Mouse (Mus musculus) CH12.LX (cell line): ENCODE data around the gene Chmp2a. TPM values are rescaled to one million over a fixed set of nuclear protein-coding genes. Genes with fewer than 3 reads are reported as not detected.

Source experiments
- DNase-seq: peaks from one replicate; pipeline ENCODE4 v3.0.0-alpha.2; 2013; ENCODE audit errors: extremely low read depth
- H3K27ac ChIP-seq: 2 replicates; pipeline ENCODE4 v1.5.1; 2012; ENCODE audit warnings: low read depth, mild to moderate bottlenecking, control low read depth, moderate library complexity; ENCODE audit not compliant: insufficient read depth
- H3K27me3 ChIP-seq: replicated peaks from 2 replicates; pipeline ENCODE3; 2012; ENCODE audit warnings: inconsistent platforms
- H3K36me3 ChIP-seq, 2 experiments: replicated peaks in 1 of 2; 2 replicates each; pipeline versions ENCODE3 to v1.6.1; 2012; ENCODE audit warnings: inconsistent platforms in 1 of 2, low read length in 1 of 2, mild to moderate bottlenecking in 1 of 2, mixed read lengths in 1 of 2, moderate library complexity in 1 of 2; ENCODE audit not compliant: control insufficient read depth in 1 of 2, insufficient read depth in 1 of 2
- H3K4me1 ChIP-seq, 2 experiments: 2 replicates each; pipeline ENCODE4 v1.6.1; 2012; ENCODE audit warnings: inconsistent platforms in 1 of 2, moderate library complexity in 1 of 2; ENCODE audit not compliant: insufficient read depth in 2 of 2, control insufficient read depth in 1 of 2
- H3K4me2 ChIP-seq: 2 replicates; pipeline ENCODE4 v1.6.1; 2012; ENCODE audit warnings: low read depth, mild to moderate bottlenecking, control low read depth; ENCODE audit not compliant: poor library complexity, insufficient read depth, severe bottlenecking
- H3K4me3 ChIP-seq, 3 experiments: fragments of 150-350 bp in 1 of 3; sonication (generic) in 1 of 3; replicated peaks in 1 of 3; 2 replicates each; pipeline versions ENCODE3 to v1.5.1; 2011 to 2012; ENCODE audit warnings: low read depth in 2 of 3, low read length in 2 of 3, mild to moderate bottlenecking in 2 of 3, moderate library complexity in 2 of 3, control low read depth in 1 of 3, improper control_type of control experiment in 1 of 3, inconsistent platforms in 1 of 3, mixed read lengths in 1 of 3; ENCODE audit not compliant: poor library complexity in 1 of 3
- H3K79me2 ChIP-seq: replicated peaks from 2 replicates; pipeline ENCODE4 v1.6.1; 2012; ENCODE audit warnings: mild to moderate bottlenecking, moderate library complexity; ENCODE audit not compliant: control insufficient read depth, poor library complexity, insufficient read depth, severe bottlenecking; ENCODE audit errors: extremely low read depth
- H3K9ac ChIP-seq: 2 replicates; pipeline ENCODE4 v1.6.1; 2012; ENCODE audit warnings: low read depth, mild to moderate bottlenecking, control low read depth, moderate library complexity; ENCODE audit not compliant: insufficient read depth
- H3K9me3 ChIP-seq: replicated peaks from 2 replicates; pipeline ENCODE3; 2012; ENCODE audit warnings: low read length, inconsistent platforms, mixed read lengths
- CHD1 ChIP-seq: IDR thresholded peaks from 2 replicates; pipeline ENCODE4 v1.6.1; 2012; ENCODE audit warnings: low read depth, low read length, improper control_type of control experiment, inconsistent platforms
- CHD2 ChIP-seq: IDR thresholded peaks from 2 replicates; pipeline ENCODE4 v1.6.1; 2011; ENCODE audit warnings: low read length, improper control_type of control experiment
- E2F4 ChIP-seq: IDR thresholded peaks from 2 replicates; pipeline ENCODE4 v1.6.1; 2011; ENCODE audit warnings: low read depth, low read length, improper control_type of control experiment; ENCODE audit not compliant: insufficient replicate concordance
- ELF1 ChIP-seq: IDR thresholded peaks from 2 replicates; pipeline ENCODE4 v1.6.1; 2014; ENCODE audit warnings: low read depth, mild to moderate bottlenecking, inconsistent platforms, low read length, improper control_type of control experiment
- IRF4 ChIP-seq: IDR thresholded peaks from 2 replicates; pipeline ENCODE4 v1.6.1; 2014; ENCODE audit warnings: low read depth, mild to moderate bottlenecking, inconsistent platforms, low read length, improper control_type of control experiment
- JUN ChIP-seq: IDR thresholded peaks from 2 replicates; pipeline ENCODE4 v1.6.1; 2011; ENCODE audit warnings: low read depth, mild to moderate bottlenecking, low read length, improper control_type of control experiment, moderate library complexity; ENCODE audit not compliant: insufficient read depth
- JUND ChIP-seq: conservative IDR thresholded peaks from 2 replicates; pipeline ENCODE4 v1.6.1; 2011; ENCODE audit warnings: low read depth, low read length, improper control_type of control experiment
- MAX ChIP-seq: IDR thresholded peaks from 2 replicates; pipeline ENCODE4 v1.6.1; 2011; ENCODE audit warnings: low read length, improper control_type of control experiment
- MEF2A ChIP-seq: IDR thresholded peaks from 2 replicates; pipeline ENCODE4 v1.6.1; 2014; ENCODE audit warnings: low read depth, mild to moderate bottlenecking, inconsistent platforms, low read length, improper control_type of control experiment, borderline replicate concordance
- MXI1 ChIP-seq: IDR thresholded peaks from 2 replicates; pipeline ENCODE4 v1.6.1; 2011; ENCODE audit warnings: mild to moderate bottlenecking, low read depth, low read length, improper control_type of control experiment
- POLR2AphosphoS2 ChIP-seq: IDR thresholded peaks from 2 replicates; pipeline ENCODE4 v1.6.1; 2011; ENCODE audit warnings: low read depth, low read length, improper control_type of control experiment
- RCOR1 ChIP-seq: conservative IDR thresholded peaks from 2 replicates; pipeline ENCODE4 v1.6.1; 2012; ENCODE audit warnings: low read depth, mild to moderate bottlenecking, inconsistent platforms, low read length, improper control_type of control experiment
- SIN3A ChIP-seq: IDR thresholded peaks from 2 replicates; pipeline ENCODE4 v1.6.1; 2012; ENCODE audit warnings: low read length, improper control_type of control experiment, inconsistent platforms
- UBTF ChIP-seq: IDR thresholded peaks from 2 replicates; pipeline ENCODE4 v1.6.1; 2012; ENCODE audit warnings: low read depth, mild to moderate bottlenecking, inconsistent platforms, low read length, improper control_type of control experiment, moderate library complexity
- USF1 ChIP-seq: IDR thresholded peaks from 2 replicates; pipeline ENCODE4 v1.6.1; 2014; ENCODE audit warnings: low read depth, mild to moderate bottlenecking, inconsistent platforms, low read length, improper control_type of control experiment
- ZC3H11A ChIP-seq: IDR thresholded peaks from 2 replicates; pipeline ENCODE4 v1.6.1; 2012; ENCODE audit warnings: low read depth, mild to moderate bottlenecking, inconsistent platforms, low read length, improper control_type of control experiment
- ZMIZ1 ChIP-seq: IDR thresholded peaks from 2 replicates; pipeline ENCODE4 v1.6.1; 2012; ENCODE audit warnings: low read depth, mild to moderate bottlenecking, inconsistent platforms, low read length, improper control_type of control experiment
- ZNF384 ChIP-seq: IDR thresholded peaks from 2 replicates; pipeline ENCODE4 v1.6.1; 2012; ENCODE audit warnings: low read depth, low read length, improper control_type of control experiment, inconsistent platforms
- dilution Hi-C: fragments of 300-500 bp; cut with MboI; formaldehyde crosslinking; loops from 2 replicates; pipeline ENCODE4 v1.14.3; 2020; ENCODE audit warnings: low sequenced_read_pairs; ENCODE audit not compliant: extremely low pct_unique_long_range_greater_than_20kb, extremely low pct_ligation_motif_present
- in situ Hi-C: fragments of 300-500 bp; cut with MboI; formaldehyde crosslinking; loops from 3 replicates; pipeline ENCODE4 v1.14.3; 2019; ENCODE audit warnings: low sequenced_read_pairs, low pct_ligation_motif_present, low pct_unique_long_range_greater_than_20kb, mixed read lengths
- polyA plus RNA-seq: library from polyadenylated mRNA; unstranded; fragments of >175 nt; gene quantifications from 2 replicates; pipeline ENCODE4 v1.2.1, GENCODE M21; 2012; ENCODE audit warnings: low read depth; ENCODE audit not compliant: insufficient read length
- total RNA-seq, 2 experiments: library from RNA; depleted of rRNA; stranded (reverse); fragments of 300-350 nt in 1 of 2; fragments of >200 nt in 1 of 2; gene quantifications; 2 replicates each; pipeline ENCODE4 v1.2.3; 2012 to 2014

Gene Chmp2a
- total and polyA plus RNA-seq, 3 experiments: 115 to 134 (median 131) TPM

GRCm38 (mm10) chr7:13014275-13014839 is 20.2 kb downstream of the Chmp2a start:
- in situ Hi-C loops: loop anchor here (25.0 kb wide), 1 partner anchor 527 kb away; the partner anchor contains the start of gene Zfp606
- Histone ChIP-seq H3K27me3 (peaks cover 29% of the 10 kb centered on the region), H3K27ac (no peak overlapping the region), H3K79me2 (no peaks in the 10 kb centered on the region), H3K4me2 (no peak overlapping the region), H3K4me3 (no peak overlapping the region), H3K9me3 (no peaks in the 10 kb centered on the region), H3K4me1 (peaks cover 3 to 5% of the 10 kb centered on the region in 2 experiments; a peak in 2 of 4 replicates), H3K36me3 (no peaks in the 10 kb centered on the region), H3K9ac (no peak overlapping the region)
- dilution Hi-C loops: no loop called here
- TF ChIP-seq UBTF (no peak), MXI1 (no peak), ZMIZ1 (no peak), E2F4 (no peak), MEF2A (no peak), POLR2AphosphoS2 (no peak), JUN (no peak), ZNF384 (no peak), JUND (no peak), IRF4 (no peak), ZC3H11A (no peak), CHD2 (no peak), ELF1 (no peak), RCOR1 (no peak), MAX (no peak), SIN3A (no peak)
- DNase-seq: no peak

DNA sequence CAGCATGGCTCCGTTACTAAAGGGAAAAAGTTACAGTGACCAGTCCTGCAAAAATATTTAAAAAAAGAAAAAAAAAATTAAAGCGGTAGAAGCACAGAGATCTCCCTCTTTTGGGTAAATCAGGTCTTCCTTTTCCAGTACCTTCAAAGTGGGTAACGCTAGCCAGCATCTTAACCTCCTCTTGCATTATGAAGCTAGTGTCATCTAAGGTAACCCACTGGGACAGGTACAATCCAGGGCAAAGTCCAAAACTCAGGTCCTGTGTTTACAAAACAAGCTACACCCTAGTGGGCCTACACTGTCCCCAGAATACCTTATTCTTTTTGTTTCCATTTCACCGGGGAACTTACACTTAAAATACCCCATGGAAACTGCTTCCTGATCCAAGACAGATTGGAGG is 20.9 kb downstream of the Chmp2a start:
- Histone ChIP-seq H3K4me1 (peaks cover 4 to 7% of the 10 kb centered on the region in 2 experiments; a peak in 2 of 4 replicates), H3K4me3 (no peak overlapping the region), H3K9me3 (no peaks in the 10 kb centered on the region), H3K9ac (no peak overlapping the region), H3K79me2 (0 out of 2 replicates have a peak, but pooled peaks cover 3% of the 10 kb centered on the region), H3K27me3 (peaks cover 23% of the 10 kb centered on the region)
- in situ Hi-C loops: loop anchor here (25.0 kb wide), 1 partner anchor 526 kb away; the partner anchor contains the start of gene Zfp606
- no peak for DNase-seq
- TF ChIP-seq POLR2AphosphoS2 (no peak), CHD1 (no peak), CHD2 (no peak), USF1 (no peak)
- TF ChIP-seq, all 38 proteins: peak for 0
- dilution Hi-C loops: no loop called here
- Histone ChIP-seq H3K4me2 (no peak overlapping the region), H3K27ac (no peak overlapping the region), H3K36me3 (no peaks in the 10 kb centered on the region)
